Mouse (Mus musculus): Measurements from ENCODE around the gene Rbfox1. TPM values are rescaled to one million over a fixed set of nuclear protein-coding genes. Genes with fewer than 3 reads are reported as not detected.
A peak's percentile ranks its signal among the peaks of the same experiment; 100 is the strongest.

Gene Rbfox1
- polyA plus RNA-seq, 1 experiment from 2014 or later = 75.8 TPM

GRCm38 (mm10) chr16:6300112-6300511 is 415.0 kb downstream of the Rbfox1 start:
- ATAC-seq (no peak), DNase-seq (ENCODE audit: low spot score) (no peak)
- Histone ChIP-seq H3K4me1 (ENCODE audit: control insufficient read depth, insufficient read depth, low read length) (no peaks in the 10 kb centered on the region), H3K4me2 (ENCODE audit: low read length) (no peak overlapping the region), H3K27ac (ENCODE audit: low read depth, low read length) (no peak overlapping the region), H3K9ac (ENCODE audit: low read length) (no peak overlapping the region), H3K4me3 (ENCODE audit: low read depth, low read length) (no peak overlapping the region), H3K9me3 (replicated peaks; ENCODE audit: control insufficient read depth, low read length) (no peaks in the 10 kb centered on the region), H3K36me3 (ENCODE audit: control insufficient read depth, insufficient read depth, low read length) (no peaks in the 10 kb centered on the region), H3K27me3 (replicated peaks; ENCODE audit: control insufficient read depth, insufficient read depth, low read length) (no peaks in the 10 kb centered on the region)
- 80% methylated on average over 5 of the region's 5 CpGs for WGBS

- Histone ChIP-seq H3K27me3 (replicated peaks; ENCODE audit: control insufficient read depth, insufficient read depth, low read length) (no peaks in the 10 kb centered on the region), H3K4me2 (ENCODE audit: low read length) (no peak overlapping the region), H3K4me3 (ENCODE audit: low read depth, low read length) (no peak overlapping the region), H3K4me1 (ENCODE audit: control insufficient read depth, insufficient read depth, low read length) (no peaks in the 10 kb centered on the region), H3K27ac (ENCODE audit: low read depth, low read length) (no peak overlapping the region), H3K36me3 (ENCODE audit: control insufficient read depth, insufficient read depth, low read length) (no peaks in the 10 kb centered on the region), H3K9ac (ENCODE audit: low read length) (no peak overlapping the region), H3K9me3 (replicated peaks; ENCODE audit: control insufficient read depth, low read length) (no peaks in the 10 kb centered on the region)
- DNase-seq (ENCODE audit: low spot score) (no peak), ATAC-seq (no peak)
- WGBS = 73% methylated on average over 1 of the region's 1 CpGs
Observed at GRCm38 (mm10) chr16:6303082-6303481, 417.9 kb downstream of the Rbfox1 start.

- H3K9ac ChIP-seq (ENCODE audit: low read length) = no peak overlapping the region
- no peaks in the 10 kb centered on the region for H3K27me3 ChIP-seq (replicated peaks; ENCODE audit: control insufficient read depth, insufficient read depth, low read length)
- H3K4me3 ChIP-seq (ENCODE audit: low read depth, low read length) = no peak overlapping the region
- H3K4me1 ChIP-seq (ENCODE audit: control insufficient read depth, insufficient read depth, low read length) = no peaks in the 10 kb centered on the region
- no peak overlapping the region for H3K4me2 ChIP-seq (ENCODE audit: low read length)
- ATAC-seq (no peak), DNase-seq (ENCODE audit: low spot score) (no peak)
- H3K27ac ChIP-seq (ENCODE audit: low read depth, low read length) = no peak overlapping the region
- no peaks in the 10 kb centered on the region for H3K36me3 ChIP-seq (ENCODE audit: control insufficient read depth, insufficient read depth, low read length)
- H3K9me3 ChIP-seq (replicated peaks; ENCODE audit: control insufficient read depth, low read length) = no peaks in the 10 kb centered on the region
Observed at GRCm38 (mm10) chr16:6309940-6310339, 424.8 kb downstream of the Rbfox1 start.

- no peaks in the 10 kb centered on the region for H3K36me3 ChIP-seq (ENCODE audit: control insufficient read depth, insufficient read depth, low read length)
- peak overlapping the region; percentile 48; the same call in 1 of the 2 replicates for H3K27ac ChIP-seq (ENCODE audit: low read depth, low read length)
- WGBS = 44% methylated on average over 18 of the region's 18 CpGs
- H3K4me3 ChIP-seq (ENCODE audit: low read depth, low read length) = no peak overlapping the region
- ATAC-seq (peak; percentile 94), DNase-seq (ENCODE audit: low spot score) (peak; percentile 87)
- H3K4me2 ChIP-seq (ENCODE audit: low read length) = no peak overlapping the region
- H3K27me3 ChIP-seq (replicated peaks; ENCODE audit: control insufficient read depth, insufficient read depth, low read length) = no peaks in the 10 kb centered on the region
- no peaks in the 10 kb centered on the region for H3K4me1 ChIP-seq (ENCODE audit: control insufficient read depth, insufficient read depth, low read length)
- no peak overlapping the region for H3K9ac ChIP-seq (ENCODE audit: low read length)
- no peaks in the 10 kb centered on the region for H3K9me3 ChIP-seq (replicated peaks; ENCODE audit: control insufficient read depth, low read length)
Observed at GRCm38 (mm10) chr16:6310744-6311678, 425.9 kb downstream of the Rbfox1 start.

GRCm38 (mm10) chr16:6313689-6314088 is 428.5 kb downstream of the Rbfox1 start:
- Histone ChIP-seq H3K36me3 (ENCODE audit: control insufficient read depth, insufficient read depth, low read length) (no peaks in the 10 kb centered on the region), H3K4me2 (ENCODE audit: low read length) (no peak overlapping the region), H3K4me3 (ENCODE audit: low read depth, low read length) (no peak overlapping the region), H3K9ac (ENCODE audit: low read length) (no peak overlapping the region), H3K27ac (ENCODE audit: low read depth, low read length) (no peak overlapping the region), H3K27me3 (replicated peaks; ENCODE audit: control insufficient read depth, insufficient read depth, low read length) (no peaks in the 10 kb centered on the region), H3K4me1 (ENCODE audit: control insufficient read depth, insufficient read depth, low read length) (no peaks in the 10 kb centered on the region), H3K9me3 (replicated peaks; ENCODE audit: control insufficient read depth, low read length) (no peaks in the 10 kb centered on the region)
- no peak for DNase-seq (ENCODE audit: low spot score)
- ATAC-seq = no peak
- WGBS = 75% methylated on average over 6 of the region's 6 CpGs

GRCm38 (mm10) chr16:6324832-6325231 is 439.7 kb downstream of the Rbfox1 start:
- H3K9ac ChIP-seq (ENCODE audit: low read length) = no peak overlapping the region
- 2% methylated on average over 1 of the region's 1 CpGs for WGBS
- H3K9me3 ChIP-seq (replicated peaks; ENCODE audit: control insufficient read depth, low read length) = no peaks in the 10 kb centered on the region
- H3K27me3 ChIP-seq (replicated peaks; ENCODE audit: control insufficient read depth, insufficient read depth, low read length) = no peaks in the 10 kb centered on the region
- no peak overlapping the region for H3K4me2 ChIP-seq (ENCODE audit: low read length)
- no peak overlapping the region for H3K4me3 ChIP-seq (ENCODE audit: low read depth, low read length)
- H3K27ac ChIP-seq (ENCODE audit: low read depth, low read length) = no peak overlapping the region
- peaks cover 7% of the 10 kb centered on the region; the same call in 1 of the 2 replicates for H3K4me1 ChIP-seq (ENCODE audit: control insufficient read depth, insufficient read depth, low read length)
- DNase-seq (ENCODE audit: low spot score) (peak; percentile 80), ATAC-seq (peak; percentile 58)
- no peaks in the 10 kb centered on the region for H3K36me3 ChIP-seq (ENCODE audit: control insufficient read depth, insufficient read depth, low read length)

- DNase-seq (ENCODE audit: low spot score) (no peak), ATAC-seq (peak; percentile 34; the same call in 1 of the 2 replicates)
- Histone ChIP-seq H3K4me3 (ENCODE audit: low read depth, low read length) (no peak overlapping the region), H3K9me3 (replicated peaks; ENCODE audit: control insufficient read depth, low read length) (no peaks in the 10 kb centered on the region), H3K4me2 (ENCODE audit: low read length) (no peak overlapping the region), H3K36me3 (ENCODE audit: control insufficient read depth, insufficient read depth, low read length) (no peaks in the 10 kb centered on the region), H3K4me1 (ENCODE audit: control insufficient read depth, insufficient read depth, low read length) (no peaks in the 10 kb centered on the region), H3K27ac (ENCODE audit: low read depth, low read length) (no peak overlapping the region), H3K27me3 (replicated peaks; ENCODE audit: control insufficient read depth, insufficient read depth, low read length) (no peaks in the 10 kb centered on the region), H3K9ac (ENCODE audit: low read length) (no peak overlapping the region)
- 48% methylated on average over 10 of the region's 10 CpGs for WGBS
Observed at GRCm38 (mm10) chr16:6331400-6331939, 446.3 kb downstream of the Rbfox1 start.

GRCm38 (mm10) chr16:6333273-6333672 is 448.1 kb downstream of the Rbfox1 start:
- no peaks in the 10 kb centered on the region for H3K4me1 ChIP-seq (ENCODE audit: control insufficient read depth, insufficient read depth, low read length)
- H3K27ac ChIP-seq (ENCODE audit: low read depth, low read length) = no peak overlapping the region
- no peaks in the 10 kb centered on the region for H3K9me3 ChIP-seq (replicated peaks; ENCODE audit: control insufficient read depth, low read length)
- WGBS = 74% methylated on average over 2 of the region's 2 CpGs
- no peak overlapping the region for H3K4me2 ChIP-seq (ENCODE audit: low read length)
- DNase-seq (ENCODE audit: low spot score) = no peak
- H3K36me3 ChIP-seq (ENCODE audit: control insufficient read depth, insufficient read depth, low read length) = no peaks in the 10 kb centered on the region
- no peak overlapping the region for H3K9ac ChIP-seq (ENCODE audit: low read length)
- no peak for ATAC-seq
- no peak overlapping the region for H3K4me3 ChIP-seq (ENCODE audit: low read depth, low read length)
- H3K27me3 ChIP-seq (replicated peaks; ENCODE audit: control insufficient read depth, insufficient read depth, low read length) = no peaks in the 10 kb centered on the region

- H3K4me1 ChIP-seq (ENCODE audit: control insufficient read depth, insufficient read depth, low read length) = peaks cover 4% of the 10 kb centered on the region; the same call in 1 of the 2 replicates
- WGBS = 28% methylated on average over 9 of the region's 9 CpGs
- no peaks in the 10 kb centered on the region for H3K27me3 ChIP-seq (replicated peaks; ENCODE audit: control insufficient read depth, insufficient read depth, low read length)
- H3K4me2 ChIP-seq (ENCODE audit: low read length) = peak overlapping the region; percentile 73
- H3K36me3 ChIP-seq (ENCODE audit: control insufficient read depth, insufficient read depth, low read length) = no peaks in the 10 kb centered on the region
- ATAC-seq (peak; percentile 57), DNase-seq (ENCODE audit: low spot score) (no peak)
- peak overlapping the region; percentile 71 for H3K9ac ChIP-seq (ENCODE audit: low read length)
- peak overlapping the region; percentile 89 for H3K27ac ChIP-seq (ENCODE audit: low read depth, low read length)
- H3K4me3 ChIP-seq (ENCODE audit: low read depth, low read length) = peak overlapping the region; percentile 47
- no peaks in the 10 kb centered on the region for H3K9me3 ChIP-seq (replicated peaks; ENCODE audit: control insufficient read depth, low read length)
Observed at GRCm38 (mm10) chr16:6348103-6348502, 462.9 kb downstream of the Rbfox1 start.
